Mouse (Mus musculus) lung, postnatal 0 days (tissue): ENCODE results near the gene Nudt17. TPM values are rescaled to one million over a fixed set of nuclear protein-coding genes. Genes with fewer than 3 reads are reported as not detected.

Experiments used
- ATAC-seq: fragments of 200-750 bp; cut with Nextera tagmentation; 2 replicates; pipeline ENCODE4 v1.8.0; 2017; ENCODE audit warnings: moderate library complexity
- DNase-seq: peaks from one replicate; pipeline ENCODE4 v3.0.0-alpha.2; 2016; ENCODE audit warnings: low spot score
- H3K27ac ChIP-seq: fragments of 300-500 bp; sonication (generic); 2 replicates; pipeline ENCODE4 v1.5.1; 2014; ENCODE audit warnings: antibody characterized with exemption, mild to moderate bottlenecking, low read length, mixed read lengths
- H3K27me3 ChIP-seq: fragments of 300-500 bp; sonication (generic); replicated peaks from 2 replicates; pipeline ENCODE4 v1.6.1; 2014; ENCODE audit warnings: low read length, mixed read lengths; ENCODE audit not compliant: insufficient read depth
- H3K36me3 ChIP-seq: fragments of 300-500 bp; sonication (generic); 2 replicates; pipeline ENCODE4 v1.6.1; 2014; ENCODE audit warnings: low read length, mixed read lengths; ENCODE audit not compliant: insufficient read depth
- H3K4me1 ChIP-seq: fragments of 300-500 bp; sonication (generic); 2 replicates; pipeline ENCODE4 v1.6.1; 2014; ENCODE audit warnings: antibody characterized with exemption, low read depth, low read length, mixed read lengths; ENCODE audit not compliant: insufficient read depth
- H3K4me2 ChIP-seq: fragments of 300-500 bp; sonication (generic); replicated peaks from 2 replicates; pipeline ENCODE4 v1.6.1; 2014; ENCODE audit warnings: low read depth, mild to moderate bottlenecking, low read length, moderate library complexity, mixed read lengths
- H3K4me3 ChIP-seq: fragments of 300-500 bp; sonication (generic); 2 replicates; pipeline ENCODE4 v1.5.1; 2014; ENCODE audit warnings: low read depth, low read length
- H3K9ac ChIP-seq: fragments of 300-500 bp; sonication (generic); replicated peaks from 2 replicates; pipeline ENCODE4 v1.6.1; 2014; ENCODE audit warnings: low read depth, mild to moderate bottlenecking
- H3K9me3 ChIP-seq: fragments of 300-500 bp; sonication (generic); 2 replicates; pipeline ENCODE4 v1.6.1; 2016; ENCODE audit warnings: low read length, mixed read lengths
- CTCF ChIP-seq: IDR thresholded peaks from 2 replicates; pipeline ENCODE4 v1.5.1; 2016; ENCODE audit warnings: antibody characterized with exemption, mild to moderate bottlenecking
- EP300 ChIP-seq: IDR thresholded peaks from 2 replicates; pipeline ENCODE4 v1.6.1; 2016; ENCODE audit warnings: antibody characterized with exemption, mild to moderate bottlenecking, control low read depth
- WGBS: fragments of 180-500 bp; shearing (Covaris S2); extraction: QIAGEN DNeasy Blood & Tissue Kit; methylation state at CpG from one replicate; pipeline ENCODE4 v1.1.7; 2014; 5-methylcytosine and 5-hydroxymethylcytosine counted together
- polyA plus RNA-seq: library from polyadenylated mRNA; unstranded; fragments of >200 nt; fragmentation: Nextera tagmentation; extraction: Ambion mirVana; gene quantifications from 2 replicates; pipeline ENCODE4 v1.2.1, GENCODE M21; 2015

The Nudt17 gene
- polyA plus RNA-seq, 1 experiment from 2014 or later: 5.8 TPM

DNA sequence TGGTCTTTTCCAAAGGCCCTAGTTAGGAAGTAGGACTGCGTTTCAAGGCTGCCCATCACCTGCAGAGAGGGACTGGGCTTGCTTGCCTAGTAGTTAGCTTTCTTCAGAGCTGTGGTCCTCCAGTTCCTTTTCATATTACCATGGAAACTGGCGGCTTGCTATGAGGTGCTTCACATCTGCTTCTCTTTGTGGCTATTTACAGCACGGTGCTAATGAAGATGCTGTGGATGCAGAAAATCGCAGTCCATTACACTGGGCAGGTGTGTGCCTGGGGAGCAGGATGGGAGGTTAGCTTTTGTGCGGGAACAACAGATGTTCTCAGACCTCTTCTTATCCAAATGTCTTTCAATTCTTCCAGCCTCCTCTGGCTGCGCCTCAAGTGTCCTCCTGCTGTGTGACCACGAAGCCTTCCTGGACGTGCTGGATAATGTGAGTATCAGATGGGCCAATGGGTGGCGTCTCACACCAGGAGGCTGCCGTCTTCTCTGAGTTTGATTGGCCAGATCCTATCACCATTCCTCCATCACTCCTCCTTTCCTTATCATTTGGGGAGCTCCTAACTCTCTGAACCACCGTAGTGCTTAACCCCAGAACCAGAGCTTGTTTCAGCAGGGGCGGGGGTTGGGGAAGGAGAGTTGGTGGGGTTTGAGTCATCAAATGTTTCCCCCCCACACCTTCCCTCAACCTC lies 27.9 kb downstream of the Nudt17 start:
- H3K4me3 ChIP-seq: no peak overlapping the region
- H3K9me3 ChIP-seq: no peaks in the 10 kb centered on the region
- peaks cover 6% of the 10 kb centered on the region; the same call in 1 of the 2 replicates for H3K27me3 ChIP-seq
- 25% methylated on average over 12 of the region's 12 CpGs for WGBS
- H3K4me2 ChIP-seq: no peak overlapping the region
- TF ChIP-seq EP300: no peak
- TF ChIP-seq CTCF: no peak
- H3K36me3 ChIP-seq: no peaks in the 10 kb centered on the region
- H3K9ac ChIP-seq: no peak overlapping the region
- ATAC-seq (no peak), DNase-seq (no peak)
- no peak overlapping the region for H3K27ac ChIP-seq
- H3K4me1 ChIP-seq: no peaks in the 10 kb centered on the region

DNA sequence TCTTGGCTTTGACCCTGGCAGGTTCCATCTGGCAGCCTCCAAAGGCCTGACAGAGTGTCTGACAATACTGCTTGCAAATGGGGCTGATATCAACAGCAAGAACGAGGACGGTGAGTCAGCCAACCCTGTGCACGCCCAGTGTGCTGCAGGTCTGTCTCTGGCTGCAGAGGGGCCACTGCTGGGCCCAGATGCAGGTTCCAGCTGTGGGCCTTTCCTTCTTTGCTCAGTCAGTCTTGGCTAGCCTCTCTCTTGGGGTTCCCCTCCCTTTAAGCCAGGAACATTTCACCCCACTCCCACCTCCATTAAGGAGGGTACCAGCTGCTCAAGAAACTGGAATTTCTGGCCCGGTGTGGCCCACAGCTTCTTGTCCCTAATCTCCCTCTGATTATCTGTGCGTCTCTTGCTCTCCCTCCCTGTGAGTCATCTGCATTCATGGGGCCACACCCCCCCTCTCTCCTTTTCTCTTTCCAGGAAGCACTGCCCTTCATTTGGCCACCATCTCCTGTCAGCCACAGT lies 29.1 kb downstream of the Nudt17 start:
- H3K4me3 ChIP-seq: no peak overlapping the region
- no peaks in the 10 kb centered on the region for H3K9me3 ChIP-seq
- H3K36me3 ChIP-seq: no peaks in the 10 kb centered on the region
- no peak for ATAC-seq
- no peaks in the 10 kb centered on the region for H3K4me1 ChIP-seq
- no peak overlapping the region for H3K27ac ChIP-seq
- no peak for DNase-seq
- H3K4me2 ChIP-seq: no peak overlapping the region
- no peak overlapping the region for H3K9ac ChIP-seq
- WGBS: 30% methylated on average over 5 of the region's 5 CpGs
- TF ChIP-seq EP300: no peak
- no peak for TF ChIP-seq CTCF
- H3K27me3 ChIP-seq: peaks cover 6% of the 10 kb centered on the region; the same call in 1 of the 2 replicates

DNA sequence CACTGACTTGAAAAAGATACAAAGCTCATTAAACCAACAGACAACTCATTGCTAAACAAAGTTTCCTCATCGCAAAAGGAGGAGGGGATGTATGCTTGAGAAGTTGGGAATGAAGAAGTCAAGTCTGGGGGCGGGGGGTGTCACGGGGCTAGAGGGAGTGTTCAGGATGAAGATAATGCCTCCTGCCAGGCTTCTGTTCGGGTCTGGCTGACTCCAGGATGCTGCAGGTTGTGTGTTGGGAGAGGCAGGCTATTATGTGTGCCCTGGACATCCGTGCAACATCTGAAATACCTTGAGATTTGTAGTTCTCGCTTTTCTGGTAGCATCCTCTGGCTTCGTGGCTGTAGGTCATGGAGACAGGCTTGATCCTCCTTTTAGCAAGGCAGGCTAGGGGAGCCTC lies 29.9 kb downstream of the Nudt17 start:
- ATAC-seq: no peak

DNA sequence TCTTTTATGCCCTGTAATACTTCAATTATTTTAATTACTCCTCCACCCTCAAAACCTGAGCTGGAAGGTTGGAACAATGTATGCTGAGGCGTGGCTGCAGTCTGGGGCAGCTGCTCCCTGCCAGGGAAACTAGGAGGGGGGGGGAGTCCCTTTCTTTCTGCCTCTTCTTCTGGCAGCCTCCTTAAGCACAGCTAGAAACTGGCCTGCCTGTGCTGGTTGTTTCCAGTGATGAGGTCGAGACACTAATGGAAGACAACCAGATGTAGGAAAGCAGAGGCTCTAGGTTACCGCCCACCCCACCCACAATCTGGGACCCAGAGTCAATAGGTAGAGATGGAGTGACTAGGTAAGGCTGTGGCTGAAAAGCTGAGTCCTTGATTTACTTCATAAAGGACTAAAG lies 32.7 kb downstream of the Nudt17 start:
- Histone ChIP-seq H3K27me3 (peaks cover 6% of the 10 kb centered on the region; the same call in 1 of the 2 replicates), H3K4me2 (no peak overlapping the region), H3K27ac (no peak overlapping the region), H3K4me3 (no peak overlapping the region), H3K36me3 (no peaks in the 10 kb centered on the region), H3K4me1 (no peaks in the 10 kb centered on the region), H3K9ac (no peak overlapping the region), H3K9me3 (no peaks in the 10 kb centered on the region)
- ATAC-seq (no peak), DNase-seq (no peak)
- TF ChIP-seq CTCF (no peak), EP300 (no peak)
- WGBS: 62% methylated on average over 3 of the region's 3 CpGs

More for the DNA sequence above, 29.9 kb downstream of the Nudt17 start:
- DNase-seq: no peak
- Histone ChIP-seq H3K9ac (no peak overlapping the region), H3K36me3 (no peaks in the 10 kb centered on the region), H3K27ac (no peak overlapping the region), H3K4me2 (no peak overlapping the region), H3K4me3 (no peak overlapping the region), H3K4me1 (no peaks in the 10 kb centered on the region), H3K27me3 (peaks cover 6% of the 10 kb centered on the region; the same call in 1 of the 2 replicates), H3K9me3 (no peaks in the 10 kb centered on the region)
- WGBS: 59% methylated on average over 7 of the region's 7 CpGs
- TF ChIP-seq EP300 (no peak), CTCF (no peak)

DNA sequence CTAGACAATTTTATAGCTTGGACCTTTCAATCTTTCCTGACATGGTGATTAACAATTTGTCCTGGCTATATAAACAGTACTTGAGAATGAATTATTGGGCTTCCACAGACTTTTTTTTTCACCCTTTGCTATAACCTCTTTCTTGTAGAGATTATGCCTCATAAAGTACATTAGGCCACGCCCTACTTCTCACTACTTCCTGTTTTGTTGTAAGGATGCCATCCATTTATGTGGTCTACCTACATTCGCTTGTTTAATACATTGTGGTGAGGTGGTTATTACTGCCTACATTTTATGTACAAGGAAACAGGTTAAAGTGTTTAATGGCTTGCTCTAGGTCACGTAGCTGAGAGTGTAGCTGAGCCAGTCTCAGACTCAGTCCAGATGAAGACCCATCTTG lies 33.2 kb downstream of the Nudt17 start:
- Histone ChIP-seq H3K27me3 (0 out of 2 replicates have a peak, but pooled peaks cover 6% of the 10 kb centered on the region), H3K9me3 (no peaks in the 10 kb centered on the region), H3K4me1 (0 out of 2 replicates have a peak, but pooled peaks cover 4% of the 10 kb centered on the region), H3K4me2 (no peak overlapping the region), H3K36me3 (no peaks in the 10 kb centered on the region), H3K4me3 (no peak overlapping the region), H3K27ac (no peak overlapping the region), H3K9ac (no peak overlapping the region)
- DNase-seq (no peak), ATAC-seq (no peak)
- WGBS: 75% methylated on average over 3 of the region's 3 CpGs
- TF ChIP-seq CTCF (no peak), EP300 (no peak)

DNA sequence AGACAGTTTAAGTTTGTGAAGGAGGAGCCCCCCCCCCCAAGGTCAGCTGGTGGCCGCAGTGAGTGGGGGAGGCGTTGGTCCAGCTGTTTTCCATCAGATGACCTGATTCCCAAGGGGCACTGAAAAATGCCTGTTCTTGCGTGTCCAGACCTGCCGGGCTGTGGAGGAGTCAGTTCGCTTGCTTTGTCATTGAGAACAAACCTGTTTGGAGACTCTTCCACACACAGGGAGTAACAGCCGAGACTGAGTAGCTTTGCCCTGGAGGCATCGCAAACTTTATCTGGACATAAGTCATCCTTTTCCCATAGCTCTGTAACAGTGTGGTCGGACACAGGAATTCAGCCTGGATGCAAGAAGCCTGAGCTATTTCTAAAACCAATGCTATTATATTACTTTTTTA lies 33.9 kb downstream of the Nudt17 start:
- H3K4me1 ChIP-seq: 0 out of 2 replicates have a peak, but pooled peaks cover 5% of the 10 kb centered on the region
- no peak overlapping the region for H3K9ac ChIP-seq
- H3K9me3 ChIP-seq: no peaks in the 10 kb centered on the region
- H3K27ac ChIP-seq: no peak overlapping the region
- H3K36me3 ChIP-seq: no peaks in the 10 kb centered on the region
- H3K4me2 ChIP-seq: no peak overlapping the region
- H3K27me3 ChIP-seq: 0 out of 2 replicates have a peak, but pooled peaks cover 2% of the 10 kb centered on the region
- DNase-seq (no peak), ATAC-seq (no peak)
- no peak overlapping the region for H3K4me3 ChIP-seq
- TF ChIP-seq EP300: no peak
- TF ChIP-seq CTCF: no peak
- 42% methylated on average over 8 of the region's 8 CpGs for WGBS
